Mouse (Mus musculus) CH12.LX (cell line): ENCODE measurements around the gene Optc. TPM values are rescaled to one million over a fixed set of nuclear protein-coding genes. Genes with fewer than 3 reads are reported as not detected.

ENCODE experiments used
- DNase-seq: peaks from one replicate; pipeline ENCODE4 v3.0.0-alpha.2; 2013; ENCODE audit errors: extremely low read depth
- H3K27ac ChIP-seq: 2 replicates; pipeline ENCODE4 v1.5.1; 2012; ENCODE audit warnings: low read depth, mild to moderate bottlenecking, control low read depth, moderate library complexity; ENCODE audit not compliant: insufficient read depth
- H3K27me3 ChIP-seq: replicated peaks from 2 replicates; pipeline ENCODE3; 2012; ENCODE audit warnings: inconsistent platforms
- H3K36me3 ChIP-seq, 2 experiments: replicated peaks in 1 of 2; 2 replicates each; pipeline versions ENCODE3 to v1.6.1; 2012; ENCODE audit warnings: inconsistent platforms in 1 of 2, low read length in 1 of 2, mild to moderate bottlenecking in 1 of 2, mixed read lengths in 1 of 2, moderate library complexity in 1 of 2; ENCODE audit not compliant: control insufficient read depth in 1 of 2, insufficient read depth in 1 of 2
- H3K4me1 ChIP-seq, 2 experiments: 2 replicates each; pipeline ENCODE4 v1.6.1; 2012; ENCODE audit warnings: inconsistent platforms in 1 of 2, moderate library complexity in 1 of 2; ENCODE audit not compliant: insufficient read depth in 2 of 2, control insufficient read depth in 1 of 2
- H3K4me2 ChIP-seq: 2 replicates; pipeline ENCODE4 v1.6.1; 2012; ENCODE audit warnings: low read depth, mild to moderate bottlenecking, control low read depth; ENCODE audit not compliant: poor library complexity, insufficient read depth, severe bottlenecking
- H3K4me3 ChIP-seq, 3 experiments: fragments of 150-350 bp in 1 of 3; sonication (generic) in 1 of 3; replicated peaks in 1 of 3; 2 replicates each; pipeline versions ENCODE3 to v1.5.1; 2011 to 2012; ENCODE audit warnings: low read depth in 2 of 3, low read length in 2 of 3, mild to moderate bottlenecking in 2 of 3, moderate library complexity in 2 of 3, control low read depth in 1 of 3, improper control_type of control experiment in 1 of 3, inconsistent platforms in 1 of 3, mixed read lengths in 1 of 3; ENCODE audit not compliant: poor library complexity in 1 of 3
- H3K79me2 ChIP-seq: replicated peaks from 2 replicates; pipeline ENCODE4 v1.6.1; 2012; ENCODE audit warnings: mild to moderate bottlenecking, moderate library complexity; ENCODE audit not compliant: control insufficient read depth, poor library complexity, insufficient read depth, severe bottlenecking; ENCODE audit errors: extremely low read depth
- H3K9ac ChIP-seq: 2 replicates; pipeline ENCODE4 v1.6.1; 2012; ENCODE audit warnings: low read depth, mild to moderate bottlenecking, control low read depth, moderate library complexity; ENCODE audit not compliant: insufficient read depth
- H3K9me3 ChIP-seq: replicated peaks from 2 replicates; pipeline ENCODE3; 2012; ENCODE audit warnings: low read length, inconsistent platforms, mixed read lengths
- CHD2 ChIP-seq: IDR thresholded peaks from 2 replicates; pipeline ENCODE4 v1.6.1; 2011; ENCODE audit warnings: low read length, improper control_type of control experiment
- CTCF ChIP-seq, 2 experiments: IDR thresholded peaks in 1 of 2; conservative IDR thresholded peaks in 1 of 2; 2 replicates each; pipeline ENCODE4 v1.5.1; 2011 to 2012; ENCODE audit warnings: low read depth in 2 of 2, low read length in 2 of 2, improper control_type of control experiment in 1 of 2, inconsistent platforms in 1 of 2, mild to moderate bottlenecking in 1 of 2, moderate library complexity in 1 of 2
- ELF1 ChIP-seq: IDR thresholded peaks from 2 replicates; pipeline ENCODE4 v1.6.1; 2014; ENCODE audit warnings: low read depth, mild to moderate bottlenecking, inconsistent platforms, low read length, improper control_type of control experiment
- EP300 ChIP-seq: IDR thresholded peaks from 2 replicates; pipeline ENCODE4 v1.6.1; 2011; ENCODE audit warnings: low read length, improper control_type of control experiment
- HCFC1 ChIP-seq: IDR thresholded peaks from 2 replicates; pipeline ENCODE4 v1.6.1; 2012; ENCODE audit warnings: low read depth, mild to moderate bottlenecking, inconsistent platforms, low read length, improper control_type of control experiment
- JUND ChIP-seq: conservative IDR thresholded peaks from 2 replicates; pipeline ENCODE4 v1.6.1; 2011; ENCODE audit warnings: low read depth, low read length, improper control_type of control experiment
- KAT2A ChIP-seq: IDR thresholded peaks from 2 replicates; pipeline ENCODE4 v1.6.1; 2012; ENCODE audit warnings: low read length, improper control_type of control experiment, inconsistent platforms; ENCODE audit not compliant: insufficient replicate concordance
- MAX ChIP-seq: IDR thresholded peaks from 2 replicates; pipeline ENCODE4 v1.6.1; 2011; ENCODE audit warnings: low read length, improper control_type of control experiment
- MEF2A ChIP-seq: IDR thresholded peaks from 2 replicates; pipeline ENCODE4 v1.6.1; 2014; ENCODE audit warnings: low read depth, mild to moderate bottlenecking, inconsistent platforms, low read length, improper control_type of control experiment, borderline replicate concordance
- NELFE ChIP-seq: IDR thresholded peaks from 2 replicates; pipeline ENCODE4 v1.6.1; 2011; ENCODE audit warnings: low read depth, low read length, improper control_type of control experiment
- NRF1 ChIP-seq: IDR thresholded peaks from 2 replicates; pipeline ENCODE4 v1.6.1; 2014; ENCODE audit warnings: low read depth, mild to moderate bottlenecking, inconsistent platforms, low read length, improper control_type of control experiment, moderate library complexity
- PAX5 ChIP-seq: IDR thresholded peaks from 2 replicates; pipeline ENCODE4 v1.6.1; 2012; ENCODE audit warnings: low read length, inconsistent platforms, mixed read lengths
- POLR2A ChIP-seq: IDR thresholded peaks from 2 replicates; pipeline ENCODE4 v1.6.1; 2011; ENCODE audit warnings: low read depth, mild to moderate bottlenecking, improper control_type of control experiment, low read length
- RAD21 ChIP-seq: IDR thresholded peaks from 2 replicates; pipeline ENCODE4 v1.6.1; 2011; ENCODE audit warnings: low read depth, mild to moderate bottlenecking, low read length, improper control_type of control experiment, moderate library complexity
- SIN3A ChIP-seq: IDR thresholded peaks from 2 replicates; pipeline ENCODE4 v1.6.1; 2012; ENCODE audit warnings: low read length, improper control_type of control experiment, inconsistent platforms
- TBP ChIP-seq: conservative IDR thresholded peaks from 2 replicates; pipeline ENCODE4 v1.6.1; 2011; ENCODE audit warnings: low read depth, low read length, improper control_type of control experiment
- TCF12 ChIP-seq: IDR thresholded peaks from 2 replicates; pipeline ENCODE4 v1.6.1; 2014; ENCODE audit warnings: low read depth, mild to moderate bottlenecking, inconsistent platforms, low read length, improper control_type of control experiment
- USF1 ChIP-seq: IDR thresholded peaks from 2 replicates; pipeline ENCODE4 v1.6.1; 2014; ENCODE audit warnings: low read depth, mild to moderate bottlenecking, inconsistent platforms, low read length, improper control_type of control experiment
- USF2 ChIP-seq: conservative IDR thresholded peaks from 2 replicates; pipeline ENCODE4 v1.6.1; 2011; ENCODE audit warnings: low read depth, low read length, improper control_type of control experiment
- ZC3H11A ChIP-seq: IDR thresholded peaks from 2 replicates; pipeline ENCODE4 v1.6.1; 2012; ENCODE audit warnings: low read depth, mild to moderate bottlenecking, inconsistent platforms, low read length, improper control_type of control experiment
- ZKSCAN1 ChIP-seq: IDR thresholded peaks from 2 replicates; pipeline ENCODE4 v1.6.1; 2012; ENCODE audit warnings: low read depth, inconsistent platforms, low read length, improper control_type of control experiment, borderline replicate concordance
- ZNF384 ChIP-seq: IDR thresholded peaks from 2 replicates; pipeline ENCODE4 v1.6.1; 2012; ENCODE audit warnings: low read depth, low read length, improper control_type of control experiment, inconsistent platforms
- dilution Hi-C: fragments of 300-500 bp; cut with MboI; formaldehyde crosslinking; loops from 2 replicates; pipeline ENCODE4 v1.14.3; 2020; ENCODE audit warnings: low sequenced_read_pairs; ENCODE audit not compliant: extremely low pct_unique_long_range_greater_than_20kb, extremely low pct_ligation_motif_present
- in situ Hi-C: fragments of 300-500 bp; cut with MboI; formaldehyde crosslinking; loops from 3 replicates; pipeline ENCODE4 v1.14.3; 2019; ENCODE audit warnings: low sequenced_read_pairs, low pct_ligation_motif_present, low pct_unique_long_range_greater_than_20kb, mixed read lengths
- polyA plus RNA-seq: library from polyadenylated mRNA; unstranded; fragments of >175 nt; gene quantifications from 2 replicates; pipeline ENCODE4 v1.2.1, GENCODE M21; 2012; ENCODE audit warnings: low read depth; ENCODE audit not compliant: insufficient read length
- total RNA-seq, 2 experiments: library from RNA; depleted of rRNA; stranded (reverse); fragments of 300-350 nt in 1 of 2; fragments of >200 nt in 1 of 2; gene quantifications; 2 replicates each; pipeline ENCODE4 v1.2.3; 2012 to 2014

The Optc gene
- total and polyA plus RNA-seq, 3 experiments, result not detected

- no peaks in the 10 kb centered on the region for H3K9me3 ChIP-seq
- dilution Hi-C loops (no loop called here), in situ Hi-C loops (no loop called here)
- no peaks in the 10 kb centered on the region for H3K36me3 ChIP-seq
- no peaks in the 10 kb centered on the region for H3K27me3 ChIP-seq
- no peak overlapping the region for H3K27ac ChIP-seq
- DNase-seq, result no peak
- no peaks in the 10 kb centered on the region for H3K79me2 ChIP-seq
- H3K4me1 ChIP-seq, result peaks cover 0 to 15% of the 10 kb centered on the region in 2 experiments; a peak in 2 of 4 replicates
- H3K4me2 ChIP-seq, result no peak overlapping the region
- TF ChIP-seq NELFE (no peak), TBP (no peak), NRF1 (no peak), USF2 (no peak), USF1 (no peak), ZNF384 (no peak), TCF12 (no peak), CHD2 (no peak), ELF1 (no peak), EP300 (no peak), HCFC1 (no peak)
- TF ChIP-seq, all 38 proteins: peak for 0
- Histone ChIP-seq H3K9ac (no peak overlapping the region), H3K4me3 (no peak overlapping the region)
Measured at GRCm38 (mm10) chr1:133876936-133877335, 30.9 kb downstream of the Optc start.

GRCm38 (mm10) chr1:133873086-133873813 is 34.5 kb downstream of the Optc start:
- dilution Hi-C loops, result no loop called here
- no peaks in the 10 kb centered on the region for H3K36me3 ChIP-seq
- in situ Hi-C loops, result no loop called here
- no peaks in the 10 kb centered on the region for H3K4me1 ChIP-seq
- no peak for TF ChIP-seq KAT2A
- TF ChIP-seq ELF1, result no peak
- no peak for TF ChIP-seq MAX
- no peak for TF ChIP-seq ZC3H11A
- no peak for TF ChIP-seq MEF2A
- TF ChIP-seq NRF1, result no peak
- no peak for TF ChIP-seq JUND
- TF ChIP-seq SIN3A, result no peak
- no peak for TF ChIP-seq RAD21
- no peak for TF ChIP-seq ZKSCAN1
- no peak for TF ChIP-seq POLR2A
- no peak for TF ChIP-seq CTCF (conservative IDR thresholded peaks at IDR 0.05 in 1 of 2, IDR thresholded peaks at IDR 0.05 in 1 of 2; ENCODE audit: low read depth in 2 of 2, low read length in 2 of 2)
- no peak for TF ChIP-seq PAX5
- TF ChIP-seq TCF12, result no peak
- H3K27me3 ChIP-seq, result no peaks in the 10 kb centered on the region
- H3K9me3 ChIP-seq, result no peaks in the 10 kb centered on the region
- H3K9ac ChIP-seq, result no peak overlapping the region
- H3K27ac ChIP-seq, result no peak overlapping the region
- no peak for DNase-seq
- no peak overlapping the region for H3K4me3 ChIP-seq
- H3K4me2 ChIP-seq, result no peak overlapping the region
- no peaks in the 10 kb centered on the region for H3K79me2 ChIP-seq
